Mouse (Mus musculus) heart, postnatal 0 days (tissue): Measurements from ENCODE around the gene Ermp1.

Experiments
- CTCF ChIP-seq: IDR thresholded peaks from 2 replicates; pipeline ENCODE4 v1.5.1; 2016; ENCODE audit warnings: antibody characterized with exemption, control low read depth, low read depth
- EP300 ChIP-seq: IDR thresholded peaks from 2 replicates; pipeline ENCODE4 v1.6.1; 2016; ENCODE audit warnings: antibody characterized with exemption, low read depth

GRCm38 (mm10) chr19:29641055-29641454, 7.2 kb downstream of the Ermp1 start:
- TF ChIP-seq CTCF (no peak), EP300 (no peak)
